Mouse (Mus musculus): ENCODE results near the gene Synj2. TPM values are rescaled to one million over a fixed set of nuclear protein-coding genes. Genes with fewer than 3 reads are reported as not detected.

Gene Synj2
- polyA plus RNA-seq, 1 experiment from 2014 or later = 2.4 TPM

- under 1% methylated on average over 70 of the region's 70 CpGs for WGBS
- Histone ChIP-seq H3K4me3 (replicated peaks; ENCODE audit: low read depth, low read length) (peak within 1 kb of the TSS; percentile 90), H3K9ac (ENCODE audit: low read depth, low read length) (peak within 1 kb of the TSS; percentile 86), H3K4me1 (replicated peaks; ENCODE audit: insufficient read depth, low read length) (no peaks in the 10 kb centered on the region; the same call in 1 of the 2 replicates), H3K4me2 (ENCODE audit: low read length) (peak within 1 kb of the TSS; percentile 61), H3K36me3 (ENCODE audit: insufficient read depth, low read length) (peaks cover 4% of the 10 kb centered on the region; the same call in 1 of the 2 replicates), H3K9me3 (replicated peaks; ENCODE audit: low read length) (no peaks in the 10 kb centered on the region), H3K27me3 (ENCODE audit: insufficient read depth, low read length) (no peaks in the 10 kb centered on the region), H3K27ac (peak within 1 kb of the TSS; percentile 86)
- DNase-seq (ENCODE audit: low spot score) (peak; percentile 96), ATAC-seq (replicated peaks; ENCODE audit: low FRiP score, low read depth) (peak; percentile 98)
- TF ChIP-seq CTCF (IDR thresholded peaks at IDR 0.05; ENCODE audit: low read depth) = peak; percentile 29; the same call in 1 of the 2 replicates
Measured at GRCm38 (mm10) chr17:6079287-6080122, 138.4 kb downstream of the Synj2 start, which contains the start of the genes Serac1 and Gtf2h5. Serac1 (minus strand) TSS chr17:6079741. Gtf2h5 (plus strand) TSS chr17:6079786.

- 85% methylated on average over 5 of the region's 5 CpGs for WGBS
- Histone ChIP-seq H3K4me3 (replicated peaks; ENCODE audit: low read depth, low read length) (no peak overlapping the region), H3K36me3 (ENCODE audit: insufficient read depth, low read length) (peaks cover 19% of the 10 kb centered on the region), H3K4me2 (ENCODE audit: low read length) (no peak overlapping the region), H3K9ac (ENCODE audit: low read depth, low read length) (no peak overlapping the region), H3K9me3 (replicated peaks; ENCODE audit: low read length) (no peaks in the 10 kb centered on the region), H3K4me1 (replicated peaks; ENCODE audit: insufficient read depth, low read length) (no peaks in the 10 kb centered on the region; the same call in 1 of the 2 replicates), H3K27ac (no peak overlapping the region), H3K27me3 (ENCODE audit: insufficient read depth, low read length) (no peaks in the 10 kb centered on the region)
- ATAC-seq (replicated peaks; ENCODE audit: low FRiP score, low read depth) (no peak), DNase-seq (ENCODE audit: low spot score) (no peak)
- no peak for TF ChIP-seq CTCF (IDR thresholded peaks at IDR 0.05; ENCODE audit: low read depth)
Measured at GRCm38 (mm10) chr17:6083323-6083890, 142.3 kb downstream of the Synj2 start.

- no peak overlapping the region for H3K4me2 ChIP-seq (ENCODE audit: low read length)
- no peak for ATAC-seq (replicated peaks; ENCODE audit: low FRiP score, low read depth)
- 92% methylated on average over 6 of the region's 6 CpGs for WGBS
Measured at GRCm38 (mm10) chr17:6091604-6092003, 150.5 kb downstream of the Synj2 start.

More at GRCm38 (mm10) chr17:6091604-6092003, 150.5 kb downstream of the Synj2 start:
- 0 out of 2 replicates have a peak, but pooled peaks cover under 1% of the 10 kb centered on the region for H3K36me3 ChIP-seq (ENCODE audit: insufficient read depth, low read length)
- TF ChIP-seq CTCF (IDR thresholded peaks at IDR 0.05; ENCODE audit: low read depth) = no peak
- no peaks in the 10 kb centered on the region for H3K9me3 ChIP-seq (replicated peaks; ENCODE audit: low read length)
- no peak for DNase-seq (ENCODE audit: low spot score)
- no peaks in the 10 kb centered on the region for H3K27me3 ChIP-seq (ENCODE audit: insufficient read depth, low read length)
- H3K4me3 ChIP-seq (replicated peaks; ENCODE audit: low read depth, low read length) = no peak overlapping the region
- no peak overlapping the region for H3K27ac ChIP-seq
- H3K4me1 ChIP-seq (replicated peaks; ENCODE audit: insufficient read depth, low read length) = no peaks in the 10 kb centered on the region
- H3K9ac ChIP-seq (ENCODE audit: low read depth, low read length) = no peak overlapping the region

Other genes with a start within 250 kb of the Synj2 start
- 41.7 and 41.9 TPM in 2 replicates for gene Snx9, start 100.0 kb upstream of the Synj2 start, polyA plus RNA-seq (2015; fragmentation: Nextera tagmentation; extraction: Ambion mirVana)
- gene Serac1, start 138.5 kb downstream of the Synj2 start, polyA plus RNA-seq (2015; fragmentation: Nextera tagmentation; extraction: Ambion mirVana) = 2.2 and 2.4 TPM in 2 replicates
- 188 TPM in 2 replicates for gene Gtf2h5, start 138.5 kb downstream of the Synj2 start, polyA plus RNA-seq (2015; fragmentation: Nextera tagmentation; extraction: Ambion mirVana)
- gene Tulp4, start 165.2 kb downstream of the Synj2 start, polyA plus RNA-seq (2015; fragmentation: Nextera tagmentation; extraction: Ambion mirVana) = 43.8 and 57.3 TPM in 2 replicates